Mouse (Mus musculus) CD4-positive naive resting alpha-beta T cell, adult 76 days (primary cell): ENCODE results near the gene Abcb1b. TPM values are rescaled to one million over a fixed set of nuclear protein-coding genes. Genes with fewer than 3 reads are reported as not detected.

ENCODE experiments used
- total RNA-seq: library from RNA; stranded (reverse); gene quantifications from one replicate; pipeline ENCODE4 v1.2.4, GENCODE M21; 2023

Abcb1b gene
- total RNA-seq, result 17.7 TPM

DNA sequence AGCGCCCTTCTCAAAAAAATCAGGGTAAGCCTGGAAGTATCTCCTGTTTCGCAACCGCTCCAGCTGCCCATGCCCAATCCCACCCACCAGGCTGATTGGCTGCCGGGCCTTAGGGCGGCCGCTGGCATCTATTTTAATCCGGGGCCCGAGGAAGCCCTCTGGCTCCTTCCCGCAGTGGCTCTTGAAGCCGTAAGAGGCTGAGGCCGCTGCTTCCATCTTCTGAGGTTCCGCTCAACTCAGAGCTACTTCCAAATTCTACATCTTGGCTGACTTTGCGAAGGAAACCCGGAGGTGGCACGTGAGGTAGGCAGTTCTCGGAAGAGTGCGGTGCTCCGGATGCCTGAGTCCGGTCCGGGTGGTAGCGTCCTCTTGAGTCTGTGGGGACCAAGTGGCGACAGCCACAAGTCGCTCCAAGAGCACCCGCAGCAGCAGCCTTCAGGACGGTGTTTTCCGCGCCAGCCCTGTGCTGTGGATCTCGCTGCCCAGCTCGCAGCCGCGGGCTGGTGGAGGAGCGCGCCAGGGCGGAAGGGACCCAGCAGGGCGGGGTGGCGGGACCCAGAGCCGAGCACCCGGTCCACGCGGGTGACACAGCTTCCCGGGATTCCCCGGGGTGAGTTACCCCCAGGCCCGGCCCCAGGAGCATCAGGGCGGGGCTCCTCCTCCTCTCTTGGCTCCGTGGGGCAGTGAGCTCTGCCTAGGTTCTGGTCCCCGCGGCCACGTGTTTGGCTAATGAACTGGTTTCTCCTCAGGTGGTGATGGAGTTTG lies at the start of gene Abcb1b:
TSS of gene Abcb1b (plus strand) at position 161 of the 765 bp plus-strand sequence.

DNA sequence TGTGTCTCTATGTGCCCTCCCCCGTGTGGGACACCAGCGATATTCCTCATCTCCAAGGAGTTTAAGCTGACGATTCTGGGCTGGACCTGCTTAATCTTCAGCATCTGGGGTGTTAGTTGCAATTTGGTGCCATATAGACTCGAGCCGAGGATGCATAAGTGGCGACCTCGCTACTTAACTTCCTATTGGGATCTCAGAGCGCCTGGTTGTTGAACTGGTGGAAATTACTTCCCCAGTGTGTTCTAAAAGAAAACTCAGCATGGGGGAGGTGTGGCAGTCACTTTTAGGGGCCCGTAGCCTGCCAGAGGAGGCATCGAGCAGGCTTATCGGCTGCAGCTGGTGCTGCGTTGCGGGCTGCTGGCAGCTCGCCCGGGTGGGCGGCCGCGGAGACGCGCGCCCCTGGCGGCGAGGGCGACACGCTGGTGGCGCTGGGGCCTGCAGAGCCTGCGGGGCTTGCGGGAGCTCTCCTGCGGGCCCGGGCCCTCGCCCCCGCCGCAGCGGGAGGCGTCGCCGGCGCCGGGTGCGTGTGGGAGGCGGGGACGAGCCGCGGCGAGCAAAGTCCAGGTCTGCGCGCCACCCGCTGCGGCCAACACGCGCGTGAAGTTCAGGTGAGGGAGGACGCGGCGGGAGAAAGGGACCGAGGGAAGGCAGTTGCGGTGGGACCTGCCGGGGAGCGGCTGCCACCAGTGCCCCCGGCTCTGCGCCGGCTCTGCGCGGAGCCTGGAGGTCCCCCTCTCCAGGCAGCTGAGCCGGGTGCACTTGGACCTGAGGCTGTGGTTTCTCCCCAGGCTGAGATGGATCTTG lies 95.6 kb downstream of the Abcb1b start, which contains the start of gene Abcb4:
TSS of gene Abcb4 (plus strand) at position 418 of the 804 bp plus-strand sequence.

Other genes starting within 250 kb of the Abcb1b start
- gene Rundc3b, start 175.2 kb upstream of the Abcb1b start, total RNA-seq, result 20.2 TPM
- gene Abcb1a, start 138.1 kb upstream of the Abcb1b start, total RNA-seq, result 5.0 TPM
- 1.1 TPM for gene Abcb4, start 95.6 kb downstream of the Abcb1b start, total RNA-seq
- gene Crot, start 199.2 kb downstream of the Abcb1b start, total RNA-seq, result 20.7 TPM